Mouse (Mus musculus): Measurements from ENCODE around the gene Pde4dip.

DNA sequence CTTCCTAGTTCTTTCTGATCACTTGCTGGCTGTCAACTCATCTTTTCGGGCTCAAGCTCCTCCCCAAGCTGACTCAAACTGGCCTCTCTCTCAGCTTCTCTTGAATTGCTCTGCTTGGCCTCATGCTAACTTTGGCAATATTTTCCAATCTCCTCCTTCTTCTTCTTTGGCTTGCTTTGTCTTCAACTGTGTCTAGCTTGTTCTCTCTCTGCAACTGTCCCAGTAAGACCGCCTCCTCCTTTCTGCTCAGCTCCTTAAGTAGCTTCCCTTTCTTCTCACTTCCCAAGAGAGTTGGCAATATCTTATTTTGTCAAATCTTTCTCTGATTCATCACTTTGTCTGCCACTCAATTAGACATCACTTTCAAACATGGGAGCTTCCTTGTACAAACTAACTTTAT lies 36.7 kb downstream of the Pde4dip start:
- TF ChIP-seq POLR2A (IDR thresholded peaks at IDR 0.05; ENCODE audit: low read depth, low read length) (no peak), CTCF (conservative IDR thresholded peaks at IDR 0.05; ENCODE audit: insufficient read depth, insufficient read length, low read depth, low read length) (no peak)
